Mouse (Mus musculus) CH12.LX (cell line): ENCODE data around the gene Srpx. TPM values are rescaled to one million over a fixed set of nuclear protein-coding genes. Genes with fewer than 3 reads are reported as not detected.

ENCODE experiments used
- DNase-seq: peaks from one replicate; pipeline ENCODE4 v3.0.0-alpha.2; 2013; ENCODE audit errors: extremely low read depth
- H3K27ac ChIP-seq: 2 replicates; pipeline ENCODE4 v1.5.1; 2012; ENCODE audit warnings: low read depth, mild to moderate bottlenecking, control low read depth, moderate library complexity; ENCODE audit not compliant: insufficient read depth
- H3K27me3 ChIP-seq: replicated peaks from 2 replicates; pipeline ENCODE3; 2012; ENCODE audit warnings: inconsistent platforms
- H3K36me3 ChIP-seq, 2 experiments: replicated peaks in 1 of 2; 2 replicates each; pipeline versions ENCODE3 to v1.6.1; 2012; ENCODE audit warnings: inconsistent platforms in 1 of 2, low read length in 1 of 2, mild to moderate bottlenecking in 1 of 2, mixed read lengths in 1 of 2, moderate library complexity in 1 of 2; ENCODE audit not compliant: control insufficient read depth in 1 of 2, insufficient read depth in 1 of 2
- H3K4me1 ChIP-seq, 2 experiments: 2 replicates each; pipeline ENCODE4 v1.6.1; 2012; ENCODE audit warnings: inconsistent platforms in 1 of 2, moderate library complexity in 1 of 2; ENCODE audit not compliant: insufficient read depth in 2 of 2, control insufficient read depth in 1 of 2
- H3K4me2 ChIP-seq: 2 replicates; pipeline ENCODE4 v1.6.1; 2012; ENCODE audit warnings: low read depth, mild to moderate bottlenecking, control low read depth; ENCODE audit not compliant: poor library complexity, insufficient read depth, severe bottlenecking
- H3K4me3 ChIP-seq, 3 experiments: fragments of 150-350 bp in 1 of 3; sonication (generic) in 1 of 3; replicated peaks in 1 of 3; 2 replicates each; pipeline versions ENCODE3 to v1.5.1; 2011 to 2012; ENCODE audit warnings: low read depth in 2 of 3, low read length in 2 of 3, mild to moderate bottlenecking in 2 of 3, moderate library complexity in 2 of 3, control low read depth in 1 of 3, improper control_type of control experiment in 1 of 3, inconsistent platforms in 1 of 3, mixed read lengths in 1 of 3; ENCODE audit not compliant: poor library complexity in 1 of 3
- H3K79me2 ChIP-seq: replicated peaks from 2 replicates; pipeline ENCODE4 v1.6.1; 2012; ENCODE audit warnings: mild to moderate bottlenecking, moderate library complexity; ENCODE audit not compliant: control insufficient read depth, poor library complexity, insufficient read depth, severe bottlenecking; ENCODE audit errors: extremely low read depth
- H3K9ac ChIP-seq: 2 replicates; pipeline ENCODE4 v1.6.1; 2012; ENCODE audit warnings: low read depth, mild to moderate bottlenecking, control low read depth, moderate library complexity; ENCODE audit not compliant: insufficient read depth
- H3K9me3 ChIP-seq: replicated peaks from 2 replicates; pipeline ENCODE3; 2012; ENCODE audit warnings: low read length, inconsistent platforms, mixed read lengths
- BHLHE40 ChIP-seq: IDR thresholded peaks from 2 replicates; pipeline ENCODE4 v1.6.1; 2011; ENCODE audit warnings: mild to moderate bottlenecking, low read depth, low read length, improper control_type of control experiment
- CTCF ChIP-seq, 2 experiments: IDR thresholded peaks in 1 of 2; conservative IDR thresholded peaks in 1 of 2; 2 replicates each; pipeline ENCODE4 v1.5.1; 2011 to 2012; ENCODE audit warnings: low read depth in 2 of 2, low read length in 2 of 2, improper control_type of control experiment in 1 of 2, inconsistent platforms in 1 of 2, mild to moderate bottlenecking in 1 of 2, moderate library complexity in 1 of 2
- E2F4 ChIP-seq: IDR thresholded peaks from 2 replicates; pipeline ENCODE4 v1.6.1; 2011; ENCODE audit warnings: low read depth, low read length, improper control_type of control experiment; ENCODE audit not compliant: insufficient replicate concordance
- IRF4 ChIP-seq: IDR thresholded peaks from 2 replicates; pipeline ENCODE4 v1.6.1; 2014; ENCODE audit warnings: low read depth, mild to moderate bottlenecking, inconsistent platforms, low read length, improper control_type of control experiment
- JUN ChIP-seq: IDR thresholded peaks from 2 replicates; pipeline ENCODE4 v1.6.1; 2011; ENCODE audit warnings: low read depth, mild to moderate bottlenecking, low read length, improper control_type of control experiment, moderate library complexity; ENCODE audit not compliant: insufficient read depth
- JUND ChIP-seq: conservative IDR thresholded peaks from 2 replicates; pipeline ENCODE4 v1.6.1; 2011; ENCODE audit warnings: low read depth, low read length, improper control_type of control experiment
- MAX ChIP-seq: IDR thresholded peaks from 2 replicates; pipeline ENCODE4 v1.6.1; 2011; ENCODE audit warnings: low read length, improper control_type of control experiment
- MAZ ChIP-seq: IDR thresholded peaks from 2 replicates; pipeline ENCODE4 v1.6.1; 2012; ENCODE audit warnings: low read depth, mild to moderate bottlenecking, inconsistent platforms, low read length, improper control_type of control experiment, moderate library complexity
- MYC ChIP-seq: IDR thresholded peaks from 2 replicates; pipeline ENCODE4 v1.6.1; 2011; ENCODE audit warnings: low read depth, mild to moderate bottlenecking, improper control_type of control experiment, low read length
- NELFE ChIP-seq: IDR thresholded peaks from 2 replicates; pipeline ENCODE4 v1.6.1; 2011; ENCODE audit warnings: low read depth, low read length, improper control_type of control experiment
- NRF1 ChIP-seq: IDR thresholded peaks from 2 replicates; pipeline ENCODE4 v1.6.1; 2014; ENCODE audit warnings: low read depth, mild to moderate bottlenecking, inconsistent platforms, low read length, improper control_type of control experiment, moderate library complexity
- POLR2A ChIP-seq: IDR thresholded peaks from 2 replicates; pipeline ENCODE4 v1.6.1; 2011; ENCODE audit warnings: low read depth, mild to moderate bottlenecking, improper control_type of control experiment, low read length
- RAD21 ChIP-seq: IDR thresholded peaks from 2 replicates; pipeline ENCODE4 v1.6.1; 2011; ENCODE audit warnings: low read depth, mild to moderate bottlenecking, low read length, improper control_type of control experiment, moderate library complexity
- SIN3A ChIP-seq: IDR thresholded peaks from 2 replicates; pipeline ENCODE4 v1.6.1; 2012; ENCODE audit warnings: low read length, improper control_type of control experiment, inconsistent platforms
- SMC3 ChIP-seq: IDR thresholded peaks from 2 replicates; pipeline ENCODE4 v1.6.1; 2011; ENCODE audit warnings: low read depth, low read length, improper control_type of control experiment
- TBP ChIP-seq: conservative IDR thresholded peaks from 2 replicates; pipeline ENCODE4 v1.6.1; 2011; ENCODE audit warnings: low read depth, low read length, improper control_type of control experiment
- UBTF ChIP-seq: IDR thresholded peaks from 2 replicates; pipeline ENCODE4 v1.6.1; 2012; ENCODE audit warnings: low read depth, mild to moderate bottlenecking, inconsistent platforms, low read length, improper control_type of control experiment, moderate library complexity
- ZC3H11A ChIP-seq: IDR thresholded peaks from 2 replicates; pipeline ENCODE4 v1.6.1; 2012; ENCODE audit warnings: low read depth, mild to moderate bottlenecking, inconsistent platforms, low read length, improper control_type of control experiment
- ZKSCAN1 ChIP-seq: IDR thresholded peaks from 2 replicates; pipeline ENCODE4 v1.6.1; 2012; ENCODE audit warnings: low read depth, inconsistent platforms, low read length, improper control_type of control experiment, borderline replicate concordance
- dilution Hi-C: fragments of 300-500 bp; cut with MboI; formaldehyde crosslinking; loops from 2 replicates; pipeline ENCODE4 v1.14.3; 2020; ENCODE audit warnings: low sequenced_read_pairs; ENCODE audit not compliant: extremely low pct_unique_long_range_greater_than_20kb, extremely low pct_ligation_motif_present
- in situ Hi-C: fragments of 300-500 bp; cut with MboI; formaldehyde crosslinking; loops from 3 replicates; pipeline ENCODE4 v1.14.3; 2019; ENCODE audit warnings: low sequenced_read_pairs, low pct_ligation_motif_present, low pct_unique_long_range_greater_than_20kb, mixed read lengths
- polyA plus RNA-seq: library from polyadenylated mRNA; unstranded; fragments of >175 nt; gene quantifications from 2 replicates; pipeline ENCODE4 v1.2.1, GENCODE M21; 2012; ENCODE audit warnings: low read depth; ENCODE audit not compliant: insufficient read length
- total RNA-seq, 2 experiments: library from RNA; depleted of rRNA; stranded (reverse); fragments of 300-350 nt in 1 of 2; fragments of >200 nt in 1 of 2; gene quantifications; 2 replicates each; pipeline ENCODE4 v1.2.3; 2012 to 2014

Gene Srpx
- total and polyA plus RNA-seq, 3 experiments = not detected

DNA sequence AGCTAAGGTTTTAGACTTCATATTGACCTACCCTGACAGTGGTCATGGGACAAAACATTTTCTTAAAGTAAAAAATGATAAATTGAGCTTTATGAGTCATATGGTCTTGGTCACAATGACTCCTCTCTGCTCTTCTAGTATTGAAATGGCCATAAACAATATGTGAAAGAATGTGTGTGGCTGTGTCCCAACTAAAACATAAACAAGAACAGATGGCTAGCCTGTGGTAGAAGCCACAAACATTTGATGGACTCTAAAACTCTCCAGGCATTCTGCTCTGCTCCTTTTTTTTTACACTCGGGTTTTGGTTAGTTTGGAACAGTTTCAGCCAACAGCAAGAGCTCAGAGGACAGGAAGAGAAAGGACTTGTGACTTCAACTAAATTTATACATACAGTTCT is 111.6 kb downstream of the Srpx start:
- dilution Hi-C loops = no loop called here
- DNase-seq = no peak
- TF ChIP-seq MAX = no peak
- TF ChIP-seq CTCF (conservative IDR thresholded peaks at IDR 0.05 in 1 of 2, IDR thresholded peaks at IDR 0.05 in 1 of 2; ENCODE audit: low read depth in 2 of 2, low read length in 2 of 2) = no peak
- TF ChIP-seq NELFE = no peak
- TF ChIP-seq ZC3H11A = no peak
- no peak for TF ChIP-seq TBP
- TF ChIP-seq IRF4 = no peak
- TF ChIP-seq MAZ = no peak
- TF ChIP-seq RAD21 = no peak
- no peak for TF ChIP-seq SMC3
- TF ChIP-seq JUN = no peak
- TF ChIP-seq MYC = no peak
- no peak for TF ChIP-seq POLR2A
- TF ChIP-seq NRF1 = no peak
- TF ChIP-seq E2F4 = no peak
- TF ChIP-seq SIN3A = no peak
- no peak for TF ChIP-seq BHLHE40
- no peak for TF ChIP-seq ZKSCAN1
- H3K79me2 ChIP-seq = no peaks in the 10 kb centered on the region
- no peaks in the 10 kb centered on the region for H3K9me3 ChIP-seq
- H3K9ac ChIP-seq = no peak overlapping the region
- no peak overlapping the region for H3K4me3 ChIP-seq
- H3K27me3 ChIP-seq = no peaks in the 10 kb centered on the region
- H3K36me3 ChIP-seq = no peaks in the 10 kb centered on the region
- H3K4me1 ChIP-seq = no peaks in the 10 kb centered on the region
- no peak overlapping the region for H3K4me2 ChIP-seq
- no peak overlapping the region for H3K27ac ChIP-seq
- in situ Hi-C loops = no loop called here

DNA sequence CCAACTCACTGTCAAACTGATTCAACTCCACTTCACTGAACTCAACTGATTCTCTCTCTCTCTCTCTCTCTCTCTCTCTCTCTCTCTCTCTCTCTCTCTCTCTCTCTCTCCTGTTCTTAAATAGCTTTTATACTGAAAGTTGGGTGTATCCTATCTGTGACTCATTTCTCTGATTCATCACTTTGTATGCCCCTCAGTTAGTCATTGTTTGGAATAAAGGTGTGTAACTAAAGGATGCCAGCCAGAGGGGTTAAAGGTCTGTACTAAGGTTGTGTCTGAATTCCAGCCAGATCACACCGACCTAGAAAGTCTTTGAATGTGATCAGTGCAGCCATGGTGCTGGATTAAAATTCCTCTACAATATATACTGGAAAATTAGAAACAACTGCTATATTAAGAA is 116.8 kb downstream of the Srpx start:
- TF ChIP-seq JUND (no peak), UBTF (no peak)
- dilution Hi-C loops = no loop called here
- no peaks in the 10 kb centered on the region for H3K36me3 ChIP-seq
- no peaks in the 10 kb centered on the region for H3K79me2 ChIP-seq
- no peaks in the 10 kb centered on the region for H3K4me1 ChIP-seq
- no peaks in the 10 kb centered on the region for H3K27me3 ChIP-seq
- no peak overlapping the region for H3K4me2 ChIP-seq
- H3K9me3 ChIP-seq = no peaks in the 10 kb centered on the region
- no peak overlapping the region for H3K27ac ChIP-seq
- DNase-seq = no peak
- in situ Hi-C loops = no loop called here
- H3K4me3 ChIP-seq = no peak overlapping the region
- no peak overlapping the region for H3K9ac ChIP-seq

Other genes starting within 250 kb of the Srpx start
- gene Sytl5, start 232.1 kb downstream of the Srpx start, total RNA-seq (2012; rRNA removed) = 0.08 and 0.13 TPM in 2 replicates
- 0.09 TPM in 1 of 2 replicates, not detected in the other for gene Sytl5, start 232.1 kb downstream of the Srpx start, total RNA-seq (2014; rRNA removed)
- gene Sytl5, start 232.1 kb downstream of the Srpx start, polyA plus RNA-seq = 0.10 TPM in 1 of 2 replicates, not detected in the other
- 3.6 and 4.8 TPM in 2 replicates for gene Rpgr, start 99.2 kb upstream of the Srpx start, total RNA-seq (2012; rRNA removed)
- 7.1 and 8.2 TPM in 2 replicates for gene Rpgr, start 99.2 kb upstream of the Srpx start, total RNA-seq (2014; rRNA removed)
- gene Rpgr, start 99.2 kb upstream of the Srpx start, polyA plus RNA-seq = 5.9 TPM in 2 replicates
- not detected in 2 replicates for gene Otc, start 134.6 kb upstream of the Srpx start, total RNA-seq (2012; rRNA removed)
- gene Otc, start 134.6 kb upstream of the Srpx start, total RNA-seq (2014; rRNA removed) = 0.12 TPM in 2 replicates
- gene Otc, start 134.6 kb upstream of the Srpx start, polyA plus RNA-seq = not detected in 2 replicates